Mouse (Mus musculus): ENCODE measurements around the gene Gm10058.
"Not testable (repeated sequence)": the region's sequence is repeated elsewhere in the genome, so short reads cannot be mapped to it uniquely, and the experiment has no call there.

The Gm10058 gene

GRCm38 (mm10) chrX:27946785-27947184, at the start of gene Gm10058:
Gene Gm10058, minus strand, starts transcription at chrX:27946885.
- not testable (repeated sequence) for DNase-seq (ENCODE audit: low spot score in 2 of 2)
